In genomic region chr14:52019590-52020340, GRCm38 (mm10) we compare ENCODE assay signal across 8 mouse cellular contexts. TPM values are rescaled to one million over a fixed set of nuclear protein-coding genes. Genes with fewer than 3 reads are reported as not detected.
DNase-seq lines count a peak whose midpoint lies in the region; ATAC-seq lines count a peak whose summit lies in the region.

No protein-coding gene starts in this region.

- ATAC-seq in megakaryocyte, adult 5-6 weeks (ENCODE audit: poor library complexity, severe bottlenecking), result peak; percentile 79

- DNase-seq in adrenal gland, adult (ENCODE audit: inconsistent age in 2 of 2, low spot score in 1 of 2), result peak; percentile 98 to 99
- DNase-seq in embryo, embryonic 10 days (ENCODE audit: low spot score), result peak; percentile 99
- DNase-seq in gastrocnemius, postnatal 10 days, result peak; percentile 95
- peak; percentile 98 for DNase-seq in induced T-regulatory cell, adult 2 months (ENCODE audit: low read depth)
- peak; percentile 95 to 98 for DNase-seq in left cerebral cortex, adult 8-10 months (ENCODE audit: low spot score in 2 of 2)
- DNase-seq in right cerebral cortex, adult 18-20 months, result peak; percentile 99
- DNase-seq in urinary bladder, adult 2 months (ENCODE audit: low spot score), result peak; percentile 97

RNA-seq across cellular contexts. Expression of gene Zfp219, which starts 0.8 kb away (rescaled TPM):
- 10 to 100 TPM; 17.6 to 23.1 TPM for total RNA-seq in gastrocnemius, postnatal 10 days (2021)
- total RNA-seq in left cerebral cortex, adult 8-10 months (2022), result 10 to 100 TPM; 35.8 to 44.1 (median 42.2) TPM
- total RNA-seq in megakaryocyte, adult 5-6 weeks (2015), result 3.7 and 4.4 TPM in 2 replicates
- total RNA-seq in megakaryocyte, adult 5-6 weeks (2017), result 4.7 and 5.1 TPM in 2 replicates
- polyA plus RNA-seq in urinary bladder, adult 2 months (2012; rRNA removed), result 105 and 107 TPM in 2 replicates

RNA-seq across cellular contexts. Expression of gene Tmem253, which starts 4.3 kb away (rescaled TPM):
- 1 to 10 TPM in 1 of 2 experiments, under 1 TPM in 1; 0.85 to 1.0 TPM for total RNA-seq in gastrocnemius, postnatal 10 days (2021)
- total RNA-seq in left cerebral cortex, adult 8-10 months (2022), result under 1 TPM in 2 of 4 experiments, not detected in 2; 0.51 to 0.59 TPM
- not detected in 2 replicates for total RNA-seq in megakaryocyte, adult 5-6 weeks (2015)
- not detected in 2 replicates for total RNA-seq in megakaryocyte, adult 5-6 weeks (2017)
- polyA plus RNA-seq in urinary bladder, adult 2 months (2012; rRNA removed), result 1.1 and 1.5 TPM in 2 replicates

RNA-seq across cellular contexts. Expression of gene Olfr221, which starts 22.5 kb away (rescaled TPM):
- not detected for total RNA-seq in gastrocnemius, postnatal 10 days (2021)
- total RNA-seq in left cerebral cortex, adult 8-10 months (2022), result not detected
- not detected in 2 replicates for total RNA-seq in megakaryocyte, adult 5-6 weeks (2015)
- total RNA-seq in megakaryocyte, adult 5-6 weeks (2017), result not detected in 2 replicates
- not detected in 2 replicates for polyA plus RNA-seq in urinary bladder, adult 2 months (2012; rRNA removed)

RNA-seq across cellular contexts. Expression of gene Arhgef40, which starts 35.2 kb away (rescaled TPM):
- total RNA-seq in gastrocnemius, postnatal 10 days (2021), result 10 to 100 TPM; 40.7 to 55.7 TPM
- total RNA-seq in left cerebral cortex, adult 8-10 months (2022), result 10 to 100 TPM; 28.0 to 39.5 (median 32.9) TPM
- total RNA-seq in megakaryocyte, adult 5-6 weeks (2015), result 1.7 and 2.6 TPM in 2 replicates
- total RNA-seq in megakaryocyte, adult 5-6 weeks (2017), result 2.2 and 5.1 TPM in 2 replicates
- 44.4 and 53.8 TPM in 2 replicates for polyA plus RNA-seq in urinary bladder, adult 2 months (2012; rRNA removed)

Comparison
In these comparisons a context has a peak if more than half of its experiments do, and no peak if none do; other contexts are left out.
1. Peak in every context shown above with its lines: DNase-seq and ATAC-seq.